Mouse (Mus musculus) leukemia stem cell, adult 10-12 weeks (primary cell): ENCODE data around the gene Atp6v1g2. TPM values are rescaled to one million over a fixed set of nuclear protein-coding genes. Genes with fewer than 3 reads are reported as not detected.

ENCODE experiments used
- polyA plus RNA-seq: library from polyadenylated mRNA; stranded (reverse); fragments of >175 nt; gene quantifications from 2 replicates; pipeline ENCODE4 v1.2.3, GENCODE M21; 2012; ENCODE audit warnings: low replicate concordance

Gene Atp6v1g2
- polyA plus RNA-seq = 0.69 and 1.2 TPM in 2 replicates

GRCm38 (mm10) chr17:35233114-35233980 is at the start of gene Atp6v1g2:
Gene Atp6v1g2 (plus strand): TSS chr17:35233660.

GRCm38 (mm10) chr17:35187959-35188610 is 45.4 kb upstream of the Atp6v1g2 start, which contains the start of gene Lst1:
Gene Lst1 (minus strand): TSS chr17:35188439.

GRCm38 (mm10) chr17:35193881-35194843 is 39.3 kb upstream of the Atp6v1g2 start, which contains the start of gene Ltb:
Gene Ltb (plus strand): TSS chr17:35194439.

GRCm38 (mm10) chr17:35201787-35202186 is 31.7 kb upstream of the Atp6v1g2 start, which contains the start of gene Tnf:
Gene Tnf (minus strand): TSS chr17:35202007.

GRCm38 (mm10) chr17:35204494-35205379 is 28.7 kb upstream of the Atp6v1g2 start, which contains the start of gene Lta:
Gene Lta (minus strand): TSS chr17:35205351.

GRCm38 (mm10) chr17:35220156-35220952 is 13.1 kb upstream of the Atp6v1g2 start, which contains the start of gene Gm16181:
Gene Gm16181 (plus strand): TSS chr17:35220834.

GRCm38 (mm10) chr17:35235614-35236389 is 2.3 kb downstream of the Atp6v1g2 start, which contains the start of gene Nfkbil1:
Gene Nfkbil1 (minus strand): TSS chr17:35235792.

GRCm38 (mm10) chr17:35241305-35242014 is 8.0 kb downstream of the Atp6v1g2 start, which contains the start of gene Ddx39b:
Gene Ddx39b (plus strand): TSS chr17:35241746.

GRCm38 (mm10) chr17:35262664-35263522 is 29.4 kb downstream of the Atp6v1g2 start, which contains the start of gene H2-D1:
Gene H2-D1 (plus strand): TSS chr17:35262730.

Other genes starting within 250 kb of the Atp6v1g2 start
- 1,671 and 2,394 TPM in 2 replicates for gene Vars, start 232.7 kb upstream of the Atp6v1g2 start, polyA plus RNA-seq
- gene Vwa7, start 217.1 kb upstream of the Atp6v1g2 start, polyA plus RNA-seq = 1.2 and 1.8 TPM in 2 replicates
- 8.2 and 32.0 TPM in 2 replicates for gene Sapcd1, start 205.6 kb upstream of the Atp6v1g2 start, polyA plus RNA-seq
- 33.3 and 82.0 TPM in 2 replicates for gene Msh5, start 186.9 kb upstream of the Atp6v1g2 start, polyA plus RNA-seq
- gene Clic1, start 183.7 kb upstream of the Atp6v1g2 start, polyA plus RNA-seq = 197 and 295 TPM in 2 replicates
- 22.4 and 54.0 TPM in 2 replicates for gene Ddah2, start 174.6 kb upstream of the Atp6v1g2 start, polyA plus RNA-seq
- 0.34 TPM in 1 of 2 replicates, not detected in the other for gene Ly6g6c, start 168.3 kb upstream of the Atp6v1g2 start, polyA plus RNA-seq
- 0.27 and 0.54 TPM in 2 replicates for gene Mpig6b, start 167.5 kb upstream of the Atp6v1g2 start, polyA plus RNA-seq
- gene Ly6g6e, start 156.8 kb upstream of the Atp6v1g2 start, polyA plus RNA-seq = not detected in 2 replicates
- gene Ly6g6d, start 155.6 kb upstream of the Atp6v1g2 start, polyA plus RNA-seq = not detected in 2 replicates
- gene Ly6g6f, start 148.1 kb upstream of the Atp6v1g2 start, polyA plus RNA-seq = 0.31 TPM in 1 of 2 replicates, not detected in the other
- 312 and 354 TPM in 2 replicates for gene Abhd16a, start 144.4 kb upstream of the Atp6v1g2 start, polyA plus RNA-seq
- gene Ly6g5c, start 125.4 kb upstream of the Atp6v1g2 start, polyA plus RNA-seq = not detected in 2 replicates
- 0.71 TPM in 1 of 2 replicates, not detected in the other for gene Ly6g5b, start 118.2 kb upstream of the Atp6v1g2 start, polyA plus RNA-seq
- 76.3 and 112 TPM in 2 replicates for gene Gpank1, start 112.2 kb upstream of the Atp6v1g2 start, polyA plus RNA-seq
- gene Csnk2b, start 111.6 kb upstream of the Atp6v1g2 start, polyA plus RNA-seq = 69.5 and 70.4 TPM in 2 replicates
- 9.5 and 12.1 TPM in 2 replicates for gene D17H6S53E, start 107.3 kb upstream of the Atp6v1g2 start, polyA plus RNA-seq
- gene Apom, start 101.6 kb upstream of the Atp6v1g2 start, polyA plus RNA-seq = 0.24 TPM in 1 of 2 replicates, not detected in the other
- 803 and 946 TPM in 2 replicates for gene Bag6, start 98.5 kb upstream of the Atp6v1g2 start, polyA plus RNA-seq
- gene Prrc2a, start 68.8 kb upstream of the Atp6v1g2 start, polyA plus RNA-seq = 1,544 and 3,522 TPM in 2 replicates
- 1.9 and 3.8 TPM in 2 replicates for gene Aif1, start 57.6 kb upstream of the Atp6v1g2 start, polyA plus RNA-seq
- gene Lst1, start 45.2 kb upstream of the Atp6v1g2 start, polyA plus RNA-seq = 1.1 and 24.0 TPM in 2 replicates
- gene Ltb, start 39.2 kb upstream of the Atp6v1g2 start, polyA plus RNA-seq = 75.8 and 165 TPM in 2 replicates
- 2.6 and 2.7 TPM in 2 replicates for gene Tnf, start 31.7 kb upstream of the Atp6v1g2 start, polyA plus RNA-seq
- 4.2 and 5.6 TPM in 2 replicates for gene Lta, start 28.3 kb upstream of the Atp6v1g2 start, polyA plus RNA-seq
- not detected in 2 replicates for gene Gm16181, start 12.8 kb upstream of the Atp6v1g2 start, polyA plus RNA-seq
- 31.5 and 40.3 TPM in 2 replicates for gene Nfkbil1, start 2.1 kb downstream of the Atp6v1g2 start, polyA plus RNA-seq
- gene Ddx39b, start 8.1 kb downstream of the Atp6v1g2 start, polyA plus RNA-seq = 114 and 195 TPM in 2 replicates
- 138 and 236 TPM in 2 replicates for gene H2-D1, start 29.1 kb downstream of the Atp6v1g2 start, polyA plus RNA-seq
- 2.6 and 3.1 TPM in 2 replicates for gene H2-Q1, start 86.7 kb downstream of the Atp6v1g2 start, polyA plus RNA-seq
- gene H2-Q2, start 108.6 kb downstream of the Atp6v1g2 start, polyA plus RNA-seq = 1.7 and 1.8 TPM in 2 replicates
- 114 and 185 TPM in 2 replicates for gene H2-Q4, start 146.0 kb downstream of the Atp6v1g2 start, polyA plus RNA-seq
- 67.9 and 111 TPM in 2 replicates for gene H2-Q6, start 191.2 kb downstream of the Atp6v1g2 start, polyA plus RNA-seq
- gene H2-Q7, start 205.5 kb downstream of the Atp6v1g2 start, polyA plus RNA-seq = 8.4 and 19.9 TPM in 2 replicates
- 2.4 and 3.7 TPM in 2 replicates for gene H2-Q10, start 236.4 kb downstream of the Atp6v1g2 start, polyA plus RNA-seq